Mouse (Mus musculus) urinary bladder, postnatal 36 days (tissue): ENCODE measurements around the gene Negr1.

Experiments used
- DNase-seq, 2 experiments: peaks; one replicate each; pipeline ENCODE4 v3.0.0; 2022; ENCODE audit warnings: low spot score in 2 of 2, mixed read lengths in 1 of 2

Negr1 gene

DNA sequence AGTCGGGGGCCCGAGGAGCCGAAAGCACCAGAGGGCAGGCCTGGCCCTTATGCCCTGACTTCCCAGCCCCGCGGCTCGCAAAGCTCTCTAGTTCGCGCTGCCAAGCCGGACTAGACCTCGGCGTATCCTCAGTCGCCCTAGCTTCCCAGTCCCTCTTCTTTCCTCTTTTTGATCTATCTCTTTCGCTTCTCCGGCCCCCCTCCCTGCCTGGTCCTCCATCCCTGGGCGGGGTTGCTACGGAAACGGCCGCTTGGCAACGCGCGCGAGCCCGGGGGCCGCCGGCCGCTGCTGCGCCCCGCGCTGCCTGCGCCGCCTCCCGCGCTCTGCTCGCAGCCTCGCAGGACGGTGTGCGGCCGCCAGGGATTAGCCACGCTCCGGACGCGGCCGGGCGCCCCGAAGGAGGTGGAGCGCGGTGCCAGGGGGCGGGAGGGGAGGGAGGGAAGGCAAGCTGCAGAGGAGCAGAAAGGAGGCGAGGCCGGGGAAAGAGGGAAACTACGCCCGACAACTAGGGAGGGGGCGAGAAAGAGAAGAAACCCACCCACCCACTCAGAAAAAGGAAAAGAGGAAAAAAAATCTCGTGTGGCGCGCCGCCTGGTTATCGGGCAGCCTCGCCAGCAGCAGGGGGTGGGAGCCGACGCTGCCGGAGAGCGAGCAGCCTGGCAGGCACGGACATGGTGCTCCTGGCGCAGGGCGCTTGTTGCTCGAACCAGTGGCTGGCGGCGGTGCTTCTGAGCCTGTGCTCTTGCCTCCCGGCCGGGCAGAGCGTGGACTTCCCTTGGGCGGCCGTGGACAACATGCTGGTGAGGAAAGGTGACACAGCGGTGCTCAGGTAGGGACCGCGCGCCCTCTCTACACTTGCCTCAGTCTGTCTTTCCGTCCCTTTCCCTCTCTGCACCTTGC is at the start of gene Negr1:
Gene Negr1 (plus strand): TSS at position 271 of the 900 bp plus-strand sequence.
- peak; percentile 38 to 53 for DNase-seq

DNA sequence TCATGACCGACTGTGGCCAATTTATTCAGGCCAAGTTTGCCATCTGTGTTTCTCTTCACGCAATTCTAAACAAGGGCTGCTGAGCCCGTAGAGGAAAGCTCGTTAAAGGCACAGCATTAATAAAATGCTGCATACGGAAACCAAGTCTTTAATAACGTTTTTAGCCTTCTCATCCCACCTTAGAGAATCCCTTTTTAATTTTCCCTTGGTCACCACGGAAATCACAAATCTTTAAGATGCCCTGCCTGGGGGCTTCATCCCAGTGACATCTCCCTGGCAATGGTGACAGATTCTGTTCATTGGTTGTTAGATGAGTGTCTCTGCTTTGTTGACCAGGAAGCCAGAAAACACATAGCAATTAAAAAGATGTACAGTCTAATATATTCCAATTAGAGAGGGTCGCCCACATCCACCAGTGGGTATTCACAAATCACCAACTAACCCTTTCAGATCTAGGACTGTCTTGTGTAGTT is 35.1 kb upstream of the Negr1 start:
- no peak for DNase-seq

DNA sequence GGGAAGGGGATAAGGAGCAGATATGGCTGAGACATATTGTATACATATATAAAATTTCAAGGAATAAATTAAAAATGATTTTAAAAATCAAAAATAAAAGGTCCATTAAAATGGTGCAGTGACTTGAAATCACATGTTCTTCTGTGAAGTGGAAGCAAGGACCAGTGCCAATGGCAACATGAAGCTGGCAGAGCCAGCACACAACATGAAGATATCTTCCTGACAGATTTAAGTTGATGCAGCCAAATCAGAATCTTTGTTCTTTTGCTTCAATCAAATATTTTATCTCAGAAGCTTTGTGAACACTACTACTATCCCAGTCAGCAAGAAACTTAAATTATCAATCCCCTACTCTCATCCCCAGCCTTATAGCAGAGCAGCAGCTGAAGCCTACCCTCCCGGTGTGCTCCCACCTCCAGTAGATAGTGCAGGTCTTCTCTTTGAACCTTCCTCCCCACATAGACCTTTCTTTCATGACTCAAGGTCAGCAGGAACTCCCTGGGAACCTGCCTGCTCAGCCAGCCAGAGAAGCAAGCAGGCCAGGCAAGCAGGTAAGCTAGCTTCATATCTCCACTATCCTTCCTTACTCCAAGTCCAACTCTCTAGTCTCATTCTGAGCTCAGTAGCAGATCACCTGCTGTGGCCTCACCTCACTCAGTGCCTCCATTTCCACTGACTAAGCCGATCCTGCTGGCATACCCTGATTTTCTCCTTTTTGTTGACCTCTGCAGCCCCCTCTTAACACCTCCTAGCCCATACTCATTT is 34.2 kb upstream of the Negr1 start:
- no peak for DNase-seq

DNA sequence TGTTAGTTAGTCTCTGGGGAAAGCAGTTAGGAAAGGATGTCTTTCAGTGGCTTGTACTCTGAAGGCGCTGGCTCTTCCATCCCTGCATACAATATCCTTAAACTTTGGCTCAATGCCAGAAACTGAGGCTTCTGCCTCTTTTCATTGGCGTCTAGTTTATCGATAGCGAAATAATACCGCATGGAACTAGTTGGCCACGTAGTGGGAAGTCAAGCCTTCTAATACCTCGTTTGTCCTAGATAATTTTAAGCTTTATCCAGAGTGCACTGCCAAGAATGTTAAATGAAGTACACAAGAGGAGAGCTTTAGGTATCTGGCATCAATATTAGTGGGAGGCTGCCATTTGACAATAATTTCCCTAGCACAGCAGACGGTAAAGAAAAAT is 2.2 kb upstream of the Negr1 start:
- DNase-seq, result no peak

DNA sequence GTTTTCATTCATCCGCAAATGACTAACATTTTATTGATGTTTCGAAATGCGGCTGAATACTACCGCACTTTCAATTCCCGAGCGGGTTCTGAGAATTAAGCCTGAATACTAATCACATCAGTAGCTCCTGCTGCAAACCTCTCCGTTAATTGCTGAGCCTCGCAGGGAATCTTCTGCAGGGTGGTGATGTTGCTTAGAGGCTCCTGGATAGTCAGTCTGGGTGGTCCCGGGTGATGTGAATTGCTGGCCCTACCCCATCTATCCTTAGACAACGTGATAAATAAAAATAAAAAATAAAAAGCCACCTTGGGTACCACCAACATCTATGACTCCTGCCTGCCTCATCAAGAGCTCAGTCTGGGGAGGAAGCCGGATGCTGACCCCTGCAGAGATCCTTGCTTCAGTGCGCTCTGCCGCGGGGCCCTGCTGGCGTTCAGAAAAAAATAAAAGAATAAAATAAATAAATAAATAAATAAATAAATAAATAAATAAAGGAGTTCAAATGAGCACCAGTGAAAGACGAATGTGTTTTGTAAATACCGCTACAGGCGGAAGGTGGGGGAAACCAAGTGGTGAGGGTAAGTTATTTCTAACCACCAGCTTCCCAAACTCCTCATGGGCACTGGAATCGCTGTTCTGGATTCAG is 1.6 kb upstream of the Negr1 start:
- DNase-seq, result no peak

DNA sequence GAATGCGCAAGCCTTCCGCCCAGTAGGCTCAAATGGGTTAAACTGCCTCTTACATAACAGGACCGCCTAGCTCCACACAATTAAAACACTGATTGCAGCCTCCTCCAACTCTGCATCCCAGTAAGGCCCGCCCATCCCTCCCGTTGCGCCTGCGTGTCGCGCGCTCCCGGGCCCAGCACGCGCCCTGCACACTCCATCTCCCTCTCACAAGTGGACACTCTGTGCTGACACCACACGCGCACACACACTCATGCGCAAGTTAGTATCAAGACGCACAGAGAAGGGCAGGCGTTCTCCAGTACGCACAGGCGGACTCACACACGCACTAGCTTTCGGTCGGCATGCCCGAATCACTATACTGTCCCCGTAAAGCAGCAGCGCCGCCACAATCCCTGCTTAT is 828 bp upstream of the Negr1 start:
- DNase-seq, result peak; percentile 36 to 73

DNA sequence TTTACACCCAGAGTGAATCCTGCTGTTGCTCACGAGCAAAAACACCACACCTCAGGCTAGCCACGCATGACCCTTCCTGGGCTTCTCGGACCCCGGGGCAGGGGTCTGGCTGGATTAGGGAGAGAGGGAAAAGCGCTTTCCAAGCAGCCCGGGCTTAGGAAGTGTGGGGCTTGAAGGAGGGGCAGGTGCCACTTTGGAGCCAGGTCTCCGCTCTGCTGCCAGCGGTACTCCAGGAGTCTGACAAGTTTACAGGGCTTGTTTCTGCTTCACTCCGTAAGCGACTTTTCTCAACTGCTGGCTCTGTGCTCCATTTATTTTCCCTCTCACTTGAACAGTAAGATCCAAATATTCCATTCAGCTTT is 811 bp downstream of the Negr1 start:
- DNase-seq, result no peak

DNA sequence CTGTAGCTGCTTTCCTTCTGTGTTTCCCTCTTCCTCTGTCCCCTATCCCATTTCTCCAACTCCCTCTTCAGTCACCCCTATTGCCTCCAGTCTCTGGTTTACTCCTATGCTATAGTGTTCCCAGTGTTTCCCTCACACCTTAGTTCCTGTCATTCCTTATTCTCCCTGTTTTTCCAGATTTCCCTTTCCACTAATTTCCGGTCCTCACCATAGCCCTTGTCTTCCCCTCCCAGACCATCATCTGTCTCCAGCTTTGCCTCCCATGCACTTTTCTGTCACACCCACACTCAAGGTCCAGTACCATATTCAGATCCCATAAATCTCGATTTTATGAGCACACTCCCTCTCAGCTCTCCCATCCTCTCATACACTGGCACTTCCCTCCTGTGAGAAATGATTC is 1.2 kb downstream of the Negr1 start:
- no peak for DNase-seq

DNA sequence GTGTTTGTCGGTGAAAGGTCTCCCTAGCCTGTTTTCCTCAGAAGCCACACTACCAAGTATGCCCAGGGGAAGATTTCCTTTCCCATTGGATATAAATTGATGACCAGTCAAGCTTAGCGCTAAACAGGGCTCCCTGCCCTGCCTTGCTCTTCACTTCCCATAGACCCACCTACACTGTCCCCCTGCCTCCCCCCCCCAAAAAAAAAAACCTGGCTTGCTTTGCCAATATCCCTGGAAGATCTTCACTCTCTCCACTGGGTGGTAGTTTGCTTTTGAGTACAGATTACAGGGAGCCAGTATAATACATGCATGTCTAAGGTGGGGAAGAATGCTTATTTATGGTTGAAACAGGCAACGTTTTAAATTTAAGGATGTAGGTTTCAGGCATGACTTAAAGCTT is 1.8 kb downstream of the Negr1 start:
- no peak for DNase-seq

DNA sequence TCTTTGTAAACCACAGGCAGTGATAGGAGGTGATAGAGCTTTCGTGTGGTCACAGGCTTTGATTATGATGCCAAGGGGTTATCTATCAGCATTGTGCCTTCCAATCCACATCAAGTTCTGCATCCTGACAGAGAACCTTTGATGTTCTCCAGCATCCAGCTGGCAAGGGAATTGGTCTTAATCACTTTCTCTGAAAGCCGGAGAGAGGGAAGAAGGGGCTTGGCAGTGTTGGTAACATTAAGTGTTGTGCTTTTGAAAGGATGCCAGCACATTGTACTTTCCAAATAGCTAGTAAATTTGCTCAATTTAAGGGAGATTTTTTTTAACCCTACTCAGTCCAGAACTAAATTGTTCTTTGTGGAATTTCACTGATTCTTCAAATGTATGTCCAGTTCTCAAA is 11.9 kb downstream of the Negr1 start:
- no peak for DNase-seq

DNA sequence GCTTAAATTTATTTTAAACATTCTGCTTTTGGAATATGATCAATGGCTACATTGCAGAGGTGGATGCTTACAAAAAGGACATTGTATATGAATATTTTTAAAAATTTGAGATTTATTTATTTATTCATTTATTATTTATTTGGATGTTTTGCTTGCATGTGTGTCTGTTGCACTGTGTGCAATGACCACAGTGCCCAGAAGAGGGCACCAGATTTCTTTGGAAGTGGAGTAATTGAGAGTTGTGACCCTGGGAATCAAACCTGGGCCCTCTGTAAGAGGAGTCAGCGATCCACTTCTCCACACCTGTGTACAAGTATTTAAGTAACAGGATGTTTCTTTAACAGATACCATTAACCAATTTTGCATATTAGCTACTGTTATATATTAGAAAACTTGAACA is 14.7 kb downstream of the Negr1 start:
- no peak for DNase-seq

DNA sequence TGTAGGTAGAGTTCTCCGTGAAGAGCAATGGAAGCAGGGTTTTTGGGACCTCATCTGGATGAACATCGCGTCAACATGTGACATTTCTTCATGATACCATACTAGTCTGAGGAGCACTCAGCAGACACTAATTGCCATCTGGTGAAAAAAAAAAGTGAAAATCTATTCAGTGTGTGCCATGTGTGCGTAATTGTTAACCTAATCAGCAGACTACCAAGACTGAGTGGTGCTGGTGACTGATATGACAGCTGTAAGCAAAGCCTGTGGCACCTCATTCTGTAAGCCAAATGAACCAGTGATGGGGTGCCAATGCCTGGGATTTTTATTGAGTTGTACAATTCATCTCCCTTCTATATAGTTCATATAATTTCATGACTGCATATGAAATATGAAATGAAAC is 29.0 kb downstream of the Negr1 start:
- no peak for DNase-seq

DNA sequence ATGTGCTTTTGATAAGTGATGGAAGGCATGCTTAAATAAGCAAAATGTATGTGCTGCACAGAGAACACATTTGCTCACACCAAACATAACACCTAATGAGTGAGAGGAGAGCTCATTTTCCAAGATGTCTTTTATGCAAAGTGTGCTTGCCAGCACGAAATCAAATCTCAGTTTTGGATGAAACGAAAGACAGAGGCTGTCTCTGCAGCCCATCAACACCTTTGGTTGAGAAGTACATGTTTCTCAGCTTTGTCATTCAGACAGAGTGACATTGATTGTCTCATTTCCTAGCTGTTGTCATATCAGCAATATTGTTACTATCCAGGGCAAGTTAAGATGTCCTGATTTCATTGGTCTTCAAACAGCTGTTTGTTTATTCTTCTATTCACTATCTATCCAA is 29.5 kb downstream of the Negr1 start:
- DNase-seq, result no peak

DNA sequence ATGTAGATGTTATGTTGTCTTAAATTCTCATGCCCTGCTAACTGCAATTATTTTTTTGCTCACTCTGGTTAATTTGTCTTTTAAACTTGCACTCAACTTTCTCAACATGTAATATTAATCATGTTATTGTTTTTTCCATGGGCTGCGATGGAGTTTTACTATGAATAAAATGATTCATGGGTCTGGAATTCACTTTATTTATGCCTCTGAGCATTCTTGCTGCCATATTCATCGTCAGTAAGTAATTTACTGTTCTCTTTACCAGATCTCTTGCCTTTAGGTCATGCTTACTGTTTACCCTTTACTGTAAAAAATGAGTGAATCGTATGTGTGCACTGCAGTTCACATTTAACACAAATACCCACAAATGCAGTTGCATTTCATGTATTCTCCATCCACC is 45.3 kb downstream of the Negr1 start:
- no peak for DNase-seq

DNA sequence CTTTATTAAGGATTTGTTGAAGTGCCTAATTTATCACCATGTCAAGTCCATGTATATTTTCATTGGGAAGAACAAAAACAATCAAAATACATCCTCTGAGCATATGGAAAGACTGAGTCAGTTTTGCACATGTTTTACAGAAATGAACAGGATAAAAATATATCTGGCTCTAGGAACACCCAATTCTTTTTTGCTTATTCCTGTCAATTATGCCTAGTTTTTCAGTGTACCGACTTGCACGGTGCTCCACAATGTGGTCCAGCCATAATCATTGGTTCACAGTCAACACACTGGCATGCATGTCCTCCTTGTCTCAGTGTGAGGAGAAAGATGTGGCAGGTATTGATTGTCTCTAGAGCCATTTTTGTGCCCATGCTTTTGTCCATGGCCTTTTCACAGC is 58.3 kb downstream of the Negr1 start:
- DNase-seq, result no peak

DNA sequence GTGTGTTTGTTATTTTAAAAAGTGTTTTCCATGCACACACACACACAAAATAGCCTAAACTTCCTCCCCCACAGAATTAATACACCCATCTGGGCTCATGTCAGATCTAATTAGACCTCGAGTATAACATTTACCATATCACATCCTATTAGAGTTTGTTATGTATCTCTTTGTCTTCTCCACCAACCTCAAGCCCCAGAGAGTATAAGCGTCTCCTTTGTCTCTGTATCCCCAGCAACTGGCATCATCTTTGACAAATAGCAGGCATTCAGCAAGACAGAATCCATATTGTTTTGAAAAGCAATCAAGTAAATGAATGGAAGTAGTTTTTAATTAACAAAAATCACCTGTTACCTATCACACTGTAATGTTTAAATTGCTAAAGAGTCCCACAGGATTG is 67.0 kb downstream of the Negr1 start:
- no peak for DNase-seq

DNA sequence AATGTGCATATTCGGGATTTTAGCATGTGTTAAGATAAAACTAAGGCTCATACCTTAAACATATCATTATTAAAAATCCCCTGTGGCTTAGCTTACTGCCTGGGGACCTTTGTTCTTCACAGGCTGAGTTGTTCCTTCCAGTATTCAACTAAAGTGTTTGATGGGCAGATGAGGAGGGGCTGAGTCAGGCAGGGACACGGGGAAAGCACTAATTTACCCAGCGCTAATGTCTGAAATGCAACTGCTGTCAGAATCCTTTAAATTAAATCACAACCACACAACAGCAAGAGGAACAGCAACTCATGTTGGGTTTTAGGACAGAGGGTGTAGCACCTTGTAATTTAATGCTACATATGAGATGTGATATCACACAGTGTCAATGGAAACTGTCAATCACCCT is 71.3 kb downstream of the Negr1 start:
- DNase-seq, result no peak

DNA sequence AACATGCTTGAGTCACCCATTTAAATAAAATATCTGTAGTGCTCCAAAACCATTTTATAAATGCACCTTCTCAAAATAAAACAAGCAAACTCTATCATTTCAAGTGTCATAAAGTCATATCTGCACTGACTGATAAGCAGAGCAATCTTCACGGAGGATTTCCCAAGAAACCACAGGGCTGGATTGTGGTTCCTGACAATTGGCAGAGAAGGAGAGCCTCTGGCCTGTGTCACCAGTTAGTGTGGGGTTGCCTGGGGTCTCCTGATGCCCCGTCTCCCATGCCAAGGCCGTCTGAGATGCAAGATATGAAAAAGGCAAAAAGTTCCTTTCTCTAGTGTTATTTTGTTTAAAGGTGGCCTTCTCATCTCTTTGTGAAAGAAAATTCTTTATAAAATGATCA is 77.8 kb downstream of the Negr1 start:
- DNase-seq, result no peak

DNA sequence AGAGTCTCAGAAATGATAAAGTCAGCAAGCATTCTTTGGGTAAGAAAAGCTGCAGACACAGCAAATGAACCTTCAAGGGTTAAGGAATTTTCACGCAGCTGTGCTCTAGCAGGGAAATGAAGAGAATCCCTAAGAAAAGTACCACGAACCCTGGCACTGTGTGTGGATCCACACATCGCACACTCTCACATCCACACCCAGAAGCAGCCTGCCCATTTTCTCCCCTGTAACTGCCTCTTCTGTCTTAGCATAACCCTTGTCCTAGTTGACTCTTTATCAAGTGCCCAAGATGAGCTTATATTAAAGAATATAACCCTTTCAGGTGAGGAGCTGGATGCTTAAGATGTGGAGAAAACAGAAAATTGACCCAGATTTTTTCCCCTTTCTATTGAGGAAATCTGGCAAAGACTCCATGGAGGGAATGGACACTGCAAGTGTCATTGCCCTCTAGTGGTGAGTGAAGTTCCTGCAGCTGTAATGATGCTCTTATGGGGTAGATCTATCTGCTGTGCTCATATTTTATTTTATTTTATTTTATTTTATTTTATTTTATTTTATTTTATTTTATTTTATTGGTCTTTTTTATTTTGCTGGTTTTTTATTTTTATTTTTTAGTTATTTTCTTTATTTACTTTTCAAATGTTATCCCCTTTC is 82.2 kb downstream of the Negr1 start:
- DNase-seq, result peak in 1 of 2 experiments; percentile 16

DNA sequence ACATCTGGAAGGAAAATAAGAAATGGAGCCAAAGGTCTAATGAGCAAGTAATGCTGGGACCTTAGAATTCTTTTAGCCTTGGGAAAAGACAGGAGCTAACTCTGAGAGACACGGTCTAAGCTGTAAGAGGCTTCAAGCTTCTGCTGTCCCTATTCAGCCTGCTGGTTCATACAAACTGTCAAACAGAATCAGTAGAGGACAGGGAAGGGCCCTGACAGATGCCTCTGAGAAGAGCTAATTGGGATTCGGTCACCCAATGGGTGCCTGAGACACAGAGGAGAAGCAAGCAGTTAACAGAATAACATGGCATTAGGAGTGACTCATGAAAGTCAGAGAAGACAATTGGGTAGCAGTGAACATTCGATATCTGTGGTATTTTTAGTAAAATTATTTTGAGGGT is 86.8 kb downstream of the Negr1 start:
- DNase-seq, result no peak

DNA sequence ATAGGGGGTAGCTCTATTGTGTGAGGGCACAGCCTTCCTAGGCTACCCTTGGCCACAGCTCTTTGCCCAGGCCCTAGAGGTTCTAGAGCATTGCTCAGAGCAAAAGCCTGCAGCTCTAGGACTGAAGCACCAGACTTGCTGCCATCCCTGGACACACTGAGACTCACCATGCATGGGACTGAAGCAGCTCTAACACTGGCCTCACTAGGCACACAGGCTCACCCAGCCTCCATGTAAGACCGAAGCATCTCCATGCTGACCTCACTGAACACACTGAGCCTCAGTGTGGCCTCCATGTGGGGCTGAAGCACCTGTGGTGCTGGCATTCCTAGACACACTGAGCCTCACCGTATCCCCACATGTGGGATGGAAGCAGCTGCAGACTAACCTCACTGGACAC is 101.0 kb downstream of the Negr1 start:
- DNase-seq, result no peak

DNA sequence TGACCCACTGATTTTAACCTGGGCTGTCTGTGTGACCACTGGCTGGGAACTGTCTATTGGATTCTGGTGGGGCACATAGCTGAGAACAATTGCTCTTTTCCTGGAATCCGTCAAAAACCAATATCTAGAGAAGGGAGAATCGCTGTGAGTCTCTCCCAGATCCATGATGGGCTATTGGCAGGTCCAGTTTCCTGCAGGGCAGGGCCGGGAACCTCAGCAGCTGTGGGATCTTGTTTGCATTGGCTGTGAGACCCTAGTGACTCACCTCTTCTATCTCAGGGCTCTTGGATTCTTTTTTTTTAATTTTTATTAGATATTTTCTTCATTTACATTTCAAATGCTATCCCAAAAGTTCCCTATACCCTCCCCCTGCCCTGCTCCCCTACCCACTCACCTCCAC is 111.0 kb downstream of the Negr1 start:
- DNase-seq, result no peak
